Mouse (Mus musculus): ENCODE results near the gene Vmn1r60.
"Not testable (repeated sequence)": the region's sequence is repeated elsewhere in the genome, so short reads cannot be mapped to it uniquely, and the experiment has no call there.

Vmn1r60 gene

GRCm38 (mm10) chr7:5547217-5547616 lies at the start of gene Vmn1r60:
Gene Vmn1r60 (minus strand): TSS chr7:5547317.
- DNase-seq (ENCODE audit: low spot score), result not testable (repeated sequence)

DNA sequence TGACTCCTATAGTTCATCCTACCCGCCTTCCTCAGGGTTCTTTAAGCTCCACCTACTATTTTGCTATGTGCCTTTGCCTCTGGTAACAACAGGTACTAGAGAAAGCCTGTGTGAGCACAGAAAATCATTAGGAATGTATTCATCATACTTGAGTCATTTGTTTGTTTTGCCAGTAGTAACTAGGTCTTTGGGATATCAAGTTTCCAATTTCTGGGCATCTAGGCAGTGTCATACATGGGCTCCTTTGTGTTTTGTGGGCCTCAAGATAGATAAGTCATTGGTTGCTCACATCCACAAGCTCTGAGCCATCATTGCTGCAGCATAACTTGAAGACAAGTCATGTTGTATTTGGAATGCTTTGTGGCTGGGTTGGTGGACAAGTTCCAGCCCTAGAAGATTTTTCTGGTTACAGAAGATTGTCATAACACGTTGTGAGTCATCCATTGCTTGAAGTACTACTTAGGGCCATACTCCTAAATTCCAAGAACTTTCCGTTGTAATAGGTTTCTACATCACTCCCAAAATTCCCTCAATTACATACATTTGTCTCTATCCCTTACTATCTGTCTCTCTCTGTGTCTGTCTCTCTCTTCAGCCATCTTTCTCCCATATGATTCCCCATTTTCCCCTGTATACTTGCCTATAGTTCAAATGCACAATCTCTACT lies 6.2 kb downstream of the Vmn1r60 start:
- DNase-seq (ENCODE audit: low spot score), result not testable (repeated sequence)

- not testable (repeated sequence) for DNase-seq (ENCODE audit: low spot score)
Measured at GRCm38 (mm10) chr7:5493856-5494255, 53.3 kb downstream of the Vmn1r60 start, which contains the start of gene Vmn2r28. Gene Vmn2r28 (minus strand): TSS chr7:5493956.
